Mouse (Mus musculus): ENCODE measurements around the gene Cftr.

GRCm38 (mm10) chr6:18360955-18361354, 190.5 kb downstream of the Cftr start:
- TF ChIP-seq CTCF (IDR thresholded peaks at IDR 0.05; ENCODE audit: control insufficient read depth, insufficient read depth, insufficient replicate concordance, low read depth, low read length): no peak
- no peak for TF ChIP-seq POLR2A (IDR thresholded peaks at IDR 0.05; ENCODE audit: control insufficient read depth, low read depth, low read length)

All from testis, adult 2 months (tissue).